Mouse (Mus musculus) liver, postnatal 0 days (tissue): ENCODE results near the gene Cdk17.

ENCODE experiments used
- CTCF ChIP-seq: sonication (generic); IDR thresholded peaks from 2 replicates; pipeline ENCODE4 v1.5.1; 2016; ENCODE audit warnings: antibody characterized with exemption, low read depth
- EP300 ChIP-seq: IDR thresholded peaks from 2 replicates; pipeline ENCODE4 v1.6.1; 2016; ENCODE audit warnings: antibody characterized with exemption, low read depth, mild to moderate bottlenecking

DNA sequence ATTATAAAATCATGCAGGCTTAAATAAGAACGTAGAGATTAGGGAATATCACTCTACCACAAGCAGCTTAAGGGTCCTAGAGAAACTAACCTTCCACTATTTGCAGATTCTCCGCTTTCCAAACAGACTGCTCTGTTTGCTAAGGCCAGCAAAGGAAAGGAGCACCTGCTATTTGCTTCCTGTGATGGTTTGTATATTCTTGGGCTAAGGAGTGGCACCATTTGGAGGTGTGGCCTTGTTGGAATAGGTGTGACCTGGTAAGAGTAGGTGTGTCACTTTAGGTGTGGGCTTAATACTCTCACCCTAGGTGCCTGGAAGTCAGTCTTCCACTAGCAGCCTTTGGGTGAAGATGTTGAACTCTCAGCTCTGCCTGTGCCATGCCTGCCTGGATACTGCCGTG, 34.6 kb upstream of the Cdk17 start:
- TF ChIP-seq CTCF = no peak
- no peak for TF ChIP-seq EP300
